Mouse (Mus musculus) MEL (cell line): ENCODE data around the gene Reln. TPM values are rescaled to one million over a fixed set of nuclear protein-coding genes. Genes with fewer than 3 reads are reported as not detected.

ENCODE experiments used
- DNase-seq: peaks from one replicate; pipeline ENCODE4 v3.0.0; 2011; ENCODE audit warnings: low read depth, low spot score
- H3K27ac ChIP-seq: 2 replicates; pipeline ENCODE4 v1.5.1; 2012; ENCODE audit warnings: low read depth, mild to moderate bottlenecking, control low read depth, low read length, moderate library complexity; ENCODE audit not compliant: control insufficient read depth
- H3K27me3 ChIP-seq, 2 experiments: fragments of 150-350 bp in 1 of 2; sonication (generic) in 1 of 2; 2 replicates each; pipeline ENCODE4 v1.6.1; 2012; ENCODE audit warnings: low read length in 2 of 2, mild to moderate bottlenecking in 2 of 2, improper control_type of control experiment in 1 of 2, moderate library complexity in 1 of 2; ENCODE audit not compliant: insufficient read depth in 2 of 2, control insufficient read depth in 1 of 2
- H3K36me3 ChIP-seq, 2 experiments: 2 replicates each; pipeline ENCODE4 v1.6.1; 2012 to 2014; ENCODE audit warnings: low read length in 2 of 2, improper control_type of control experiment in 1 of 2, inconsistent platforms in 1 of 2, mild to moderate bottlenecking in 1 of 2; ENCODE audit not compliant: insufficient read depth in 2 of 2, control insufficient read depth in 1 of 2
- H3K4me1 ChIP-seq, 2 experiments: fragments of 150-350 bp in 1 of 2; sonication (generic) in 1 of 2; 2 replicates each; pipeline ENCODE4 v1.6.1; 2012; ENCODE audit warnings: low read length in 2 of 2, improper control_type of control experiment in 1 of 2, mild to moderate bottlenecking in 1 of 2; ENCODE audit not compliant: insufficient read depth in 2 of 2, control insufficient read depth in 1 of 2
- H3K4me3 ChIP-seq, 2 experiments: fragments of 150-350 bp in 1 of 2; sonication (generic) in 1 of 2; 2 replicates each; pipeline ENCODE4 v1.5.1; 2012; ENCODE audit warnings: low read depth in 2 of 2, low read length in 2 of 2, mild to moderate bottlenecking in 2 of 2, moderate library complexity in 2 of 2, control low read depth in 1 of 2, improper control_type of control experiment in 1 of 2; ENCODE audit not compliant: control insufficient read depth in 1 of 2, insufficient read depth in 1 of 2
- H3K79me2 ChIP-seq: 2 replicates; pipeline ENCODE4 v1.6.1; 2012; ENCODE audit warnings: mild to moderate bottlenecking, low read length, moderate library complexity; ENCODE audit not compliant: control insufficient read depth, poor library complexity, insufficient read depth
- H3K9ac ChIP-seq: 2 replicates; pipeline ENCODE4 v1.6.1; 2012; ENCODE audit warnings: low read depth, mild to moderate bottlenecking, control low read depth, low read length, moderate library complexity; ENCODE audit not compliant: control insufficient read depth, poor library complexity, severe bottlenecking
- H3K9me3 ChIP-seq: fragments of 150-350 bp; sonication (generic); replicated peaks from 2 replicates; pipeline ENCODE4 v1.6.1; 2012; ENCODE audit warnings: mild to moderate bottlenecking, low read length, improper control_type of control experiment, moderate library complexity; ENCODE audit not compliant: insufficient read depth
- BHLHE40 ChIP-seq: IDR thresholded peaks from 2 replicates; pipeline ENCODE4 v1.6.1; 2012; ENCODE audit warnings: low read depth, mild to moderate bottlenecking, inconsistent platforms, low read length, improper control_type of control experiment, borderline replicate concordance
- CTCF ChIP-seq, 3 experiments: IDR thresholded peaks in 2 of 3; conservative IDR thresholded peaks in 1 of 3; 2 replicates each; pipeline ENCODE4 v1.5.1; 2011 to 2012; ENCODE audit warnings: low read length in 3 of 3, low read depth in 2 of 3, mild to moderate bottlenecking in 2 of 3, improper control_type of control experiment in 1 of 3, inconsistent platforms in 1 of 3, mixed read lengths in 1 of 3, moderate library complexity in 1 of 3; ENCODE audit not compliant: control insufficient read depth in 1 of 3, insufficient read depth in 1 of 3, poor library complexity in 1 of 3, severe bottlenecking in 1 of 3
- E2F4 ChIP-seq: IDR thresholded peaks from 2 replicates; pipeline ENCODE4 v1.6.1; 2011; ENCODE audit warnings: low read depth, low read length, improper control_type of control experiment, borderline replicate concordance
- ELF1 ChIP-seq: IDR thresholded peaks from 2 replicates; pipeline ENCODE4 v1.6.1; 2014; ENCODE audit warnings: low read depth, mild to moderate bottlenecking, inconsistent platforms, low read length, improper control_type of control experiment, moderate library complexity
- EP300 ChIP-seq, 2 experiments: IDR thresholded peaks; 2 replicates each; pipeline ENCODE4 v1.6.1; 2011; ENCODE audit warnings: improper control_type of control experiment in 2 of 2, low read length in 2 of 2, low read depth in 1 of 2, mild to moderate bottlenecking in 1 of 2
- ETS1 ChIP-seq: IDR thresholded peaks from 2 replicates; pipeline ENCODE4 v1.6.1; 2012; ENCODE audit warnings: low read depth, mild to moderate bottlenecking, inconsistent platforms, low read length, improper control_type of control experiment, moderate library complexity
- GABPA ChIP-seq: IDR thresholded peaks from 2 replicates; pipeline ENCODE4 v1.6.1; 2012; ENCODE audit warnings: low read depth, mild to moderate bottlenecking, inconsistent platforms, low read length, improper control_type of control experiment, moderate library complexity
- HCFC1 ChIP-seq: IDR thresholded peaks from 2 replicates; pipeline ENCODE4 v1.6.1; 2012; ENCODE audit warnings: low read depth, mild to moderate bottlenecking, inconsistent platforms, low read length, improper control_type of control experiment, moderate library complexity
- MAFK ChIP-seq: IDR thresholded peaks from 2 replicates; pipeline ENCODE4 v1.6.1; 2011; ENCODE audit warnings: low read depth, mild to moderate bottlenecking, low read length, improper control_type of control experiment, borderline replicate concordance
- MAX ChIP-seq: IDR thresholded peaks from 2 replicates; pipeline ENCODE4 v1.6.1; 2011; ENCODE audit warnings: low read length, improper control_type of control experiment
- MAZ ChIP-seq: IDR thresholded peaks from 2 replicates; pipeline ENCODE4 v1.6.1; 2012; ENCODE audit warnings: low read depth, mild to moderate bottlenecking, inconsistent platforms, low read length, improper control_type of control experiment
- MXI1 ChIP-seq: IDR thresholded peaks from 2 replicates; pipeline ENCODE4 v1.6.1; 2011; ENCODE audit warnings: mild to moderate bottlenecking, low read depth, low read length, improper control_type of control experiment
- MYB ChIP-seq: IDR thresholded peaks from 2 replicates; pipeline ENCODE4 v1.6.1; 2011; ENCODE audit warnings: mild to moderate bottlenecking, low read depth, low read length, improper control_type of control experiment
- MYC ChIP-seq: IDR thresholded peaks from 2 replicates; pipeline ENCODE4 v1.6.1; 2011; ENCODE audit warnings: low read depth, mild to moderate bottlenecking, low read length, improper control_type of control experiment, moderate library complexity
- POLR2AphosphoS2 ChIP-seq: IDR thresholded peaks from 2 replicates; pipeline ENCODE4 v1.6.1; 2011; ENCODE audit warnings: low read length, improper control_type of control experiment
- SIN3A ChIP-seq: IDR thresholded peaks from 2 replicates; pipeline ENCODE4 v1.6.1; 2012; ENCODE audit warnings: low read length, improper control_type of control experiment, inconsistent platforms
- USF1 ChIP-seq: IDR thresholded peaks from 2 replicates; pipeline ENCODE4 v1.6.1; 2014; ENCODE audit warnings: low read depth, mild to moderate bottlenecking, inconsistent platforms, low read length, improper control_type of control experiment, moderate library complexity
- USF2 ChIP-seq, 2 experiments: IDR thresholded peaks; 2 replicates each; pipeline ENCODE4 v1.6.1; 2011 to 2012; ENCODE audit warnings: improper control_type of control experiment in 2 of 2, low read length in 2 of 2, borderline replicate concordance in 1 of 2, inconsistent platforms in 1 of 2, low read depth in 1 of 2, mild to moderate bottlenecking in 1 of 2; ENCODE audit not compliant: insufficient read depth in 1 of 2
- ZKSCAN1 ChIP-seq: IDR thresholded peaks from 2 replicates; pipeline ENCODE4 v1.6.1; 2012; ENCODE audit warnings: low read depth, mild to moderate bottlenecking, inconsistent platforms, low read length, improper control_type of control experiment, moderate library complexity
- ZNF384 ChIP-seq: IDR thresholded peaks from 2 replicates; pipeline ENCODE4 v1.6.1; 2012; ENCODE audit warnings: low read depth, mild to moderate bottlenecking, inconsistent platforms, low read length, improper control_type of control experiment
- polyA plus RNA-seq, 2 experiments: library from polyadenylated mRNA; stranded (reverse) in 1 of 2; unstranded in 1 of 2; fragments of >175 nt in 1 of 2; fragments of >200 nt in 1 of 2; gene quantifications; 2 replicates each; pipeline versions ENCODE4 v1.2.1 to v1.2.4; 2012; ENCODE audit warnings: low replicate concordance in 2 of 2, low read depth in 1 of 2; ENCODE audit not compliant: insufficient read length in 2 of 2, insufficient read depth in 1 of 2, missing spikeins in 1 of 2
- total RNA-seq: library from RNA; depleted of rRNA; stranded (reverse); fragments of 300-350 nt; gene quantifications from 2 replicates; pipeline ENCODE4 v1.2.3, GENCODE M21; 2012

Gene Reln
- total and polyA plus RNA-seq, 3 experiments = not detected

DNA sequence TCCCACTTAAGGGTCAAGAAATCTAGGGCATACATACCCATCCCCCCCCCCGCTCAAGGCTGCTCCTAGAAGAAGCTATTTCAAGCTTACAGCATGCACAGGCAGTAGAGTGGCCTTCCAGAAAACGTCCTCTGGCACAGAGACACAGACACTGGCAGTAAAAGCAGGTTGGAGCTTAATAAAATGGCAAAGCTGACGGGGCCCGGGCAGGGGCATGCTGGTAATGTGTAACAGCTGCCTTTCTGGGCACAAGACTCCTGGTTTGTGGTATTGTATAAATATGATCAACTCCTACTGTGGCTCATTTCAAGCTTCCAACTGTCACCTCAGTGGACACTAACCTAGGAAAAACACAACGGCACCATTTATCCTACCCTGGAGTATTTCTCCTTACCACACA is 42.2 kb downstream of the Reln start:
- Histone ChIP-seq H3K79me2 (no peaks in the 10 kb centered on the region), H3K4me3 (no peak overlapping the region), H3K27me3 (no peaks in the 10 kb centered on the region), H3K27ac (no peak overlapping the region)
- TF ChIP-seq GABPA = no peak
- TF ChIP-seq, all 39 proteins: peak for 0
- no peaks in the 10 kb centered on the region for H3K4me1 ChIP-seq
- no peak for DNase-seq
- H3K9ac ChIP-seq = no peak overlapping the region
- no peaks in the 10 kb centered on the region for H3K36me3 ChIP-seq
- no peaks in the 10 kb centered on the region for H3K9me3 ChIP-seq

DNA sequence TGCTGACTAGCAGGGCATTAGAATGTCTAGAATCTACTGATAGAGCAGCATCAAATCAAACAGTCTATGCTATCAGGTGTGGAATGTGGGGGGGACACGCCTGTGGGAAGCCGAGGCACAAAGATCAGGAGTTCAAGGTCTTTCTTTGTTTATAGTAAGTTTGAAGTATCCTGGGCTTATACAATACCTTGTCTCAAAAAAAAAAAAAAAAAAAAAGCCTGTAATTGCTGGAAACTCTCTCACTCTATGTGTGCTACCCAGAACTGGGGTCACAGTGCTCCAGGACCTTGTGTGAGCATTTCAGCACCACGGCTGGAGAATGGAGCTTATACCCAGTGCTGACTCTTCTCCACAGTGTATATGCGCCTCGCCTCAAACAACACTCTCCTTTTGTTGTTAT is 43.7 kb downstream of the Reln start:
- TF ChIP-seq ZNF384 (0 out of 2 replicates have a peak, but pooled peaks have one; percentile 17), ELF1 (no peak)
- no peak overlapping the region for H3K9ac ChIP-seq
- H3K27ac ChIP-seq = no peak overlapping the region
- H3K36me3 ChIP-seq = no peaks in the 10 kb centered on the region
- H3K27me3 ChIP-seq = no peaks in the 10 kb centered on the region
- H3K79me2 ChIP-seq = no peaks in the 10 kb centered on the region
- no peaks in the 10 kb centered on the region for H3K4me1 ChIP-seq
- no peak overlapping the region for H3K4me3 ChIP-seq
- no peaks in the 10 kb centered on the region for H3K9me3 ChIP-seq
- no peak for DNase-seq

DNA sequence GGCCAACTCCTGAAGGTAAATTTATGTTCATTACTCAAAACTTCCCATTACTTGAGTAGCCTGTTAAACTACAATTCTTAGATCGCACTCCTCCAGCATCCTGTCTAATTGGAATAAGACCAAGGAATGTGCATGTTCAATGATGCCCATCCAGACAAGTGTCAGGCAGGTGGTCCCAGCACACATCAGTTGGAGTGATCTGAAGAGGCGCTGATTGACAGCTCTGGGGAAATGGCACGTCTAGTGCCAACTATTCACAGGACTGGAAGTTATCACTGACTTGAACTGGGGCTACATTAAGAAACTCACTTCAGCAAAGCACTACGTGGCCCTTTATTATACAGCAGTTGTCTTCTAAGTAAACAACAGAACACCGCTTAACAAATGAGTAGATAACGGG is 44.5 kb downstream of the Reln start:
- H3K79me2 ChIP-seq = no peaks in the 10 kb centered on the region
- no peak for DNase-seq
- no peaks in the 10 kb centered on the region for H3K27me3 ChIP-seq
- no peaks in the 10 kb centered on the region for H3K9me3 ChIP-seq
- no peak overlapping the region for H3K4me3 ChIP-seq
- no peak overlapping the region for H3K9ac ChIP-seq
- H3K36me3 ChIP-seq = no peaks in the 10 kb centered on the region
- H3K4me1 ChIP-seq = no peaks in the 10 kb centered on the region
- no peak overlapping the region for H3K27ac ChIP-seq
- TF ChIP-seq HCFC1 = no peak
- no peak for TF ChIP-seq BHLHE40
- no peak for TF ChIP-seq EP300 (IDR thresholded peaks at IDR 0.05; ENCODE audit: low read depth in 1 of 2, low read length in 2 of 2)
- TF ChIP-seq CTCF (IDR thresholded peaks at IDR 0.05 in 2 of 3, conservative IDR thresholded peaks at IDR 0.05 in 1 of 3; ENCODE audit: control insufficient read depth in 1 of 3, insufficient read depth in 1 of 3, low read depth in 2 of 3, low read length in 3 of 3, poor library complexity in 1 of 3, severe bottlenecking in 1 of 3) = no peak
- TF ChIP-seq ETS1 = no peak
- TF ChIP-seq MYB = no peak
- no peak for TF ChIP-seq ELF1
- TF ChIP-seq E2F4 = no peak
- no peak for TF ChIP-seq MAFK
- TF ChIP-seq MYC = no peak
- no peak for TF ChIP-seq ZKSCAN1
- no peak for TF ChIP-seq MAZ
- no peak for TF ChIP-seq MAX
- no peak for TF ChIP-seq SIN3A
- TF ChIP-seq POLR2AphosphoS2 = no peak
- TF ChIP-seq USF2 (IDR thresholded peaks at IDR 0.05; ENCODE audit: borderline replicate concordance in 1 of 2, insufficient read depth in 1 of 2, low read depth in 1 of 2, low read length in 2 of 2) = no peak
- no peak for TF ChIP-seq MXI1
- no peak for TF ChIP-seq USF1
